Comparison of ENCODE assay signal across 9 mouse cellular contexts in the genomic region with DNA sequence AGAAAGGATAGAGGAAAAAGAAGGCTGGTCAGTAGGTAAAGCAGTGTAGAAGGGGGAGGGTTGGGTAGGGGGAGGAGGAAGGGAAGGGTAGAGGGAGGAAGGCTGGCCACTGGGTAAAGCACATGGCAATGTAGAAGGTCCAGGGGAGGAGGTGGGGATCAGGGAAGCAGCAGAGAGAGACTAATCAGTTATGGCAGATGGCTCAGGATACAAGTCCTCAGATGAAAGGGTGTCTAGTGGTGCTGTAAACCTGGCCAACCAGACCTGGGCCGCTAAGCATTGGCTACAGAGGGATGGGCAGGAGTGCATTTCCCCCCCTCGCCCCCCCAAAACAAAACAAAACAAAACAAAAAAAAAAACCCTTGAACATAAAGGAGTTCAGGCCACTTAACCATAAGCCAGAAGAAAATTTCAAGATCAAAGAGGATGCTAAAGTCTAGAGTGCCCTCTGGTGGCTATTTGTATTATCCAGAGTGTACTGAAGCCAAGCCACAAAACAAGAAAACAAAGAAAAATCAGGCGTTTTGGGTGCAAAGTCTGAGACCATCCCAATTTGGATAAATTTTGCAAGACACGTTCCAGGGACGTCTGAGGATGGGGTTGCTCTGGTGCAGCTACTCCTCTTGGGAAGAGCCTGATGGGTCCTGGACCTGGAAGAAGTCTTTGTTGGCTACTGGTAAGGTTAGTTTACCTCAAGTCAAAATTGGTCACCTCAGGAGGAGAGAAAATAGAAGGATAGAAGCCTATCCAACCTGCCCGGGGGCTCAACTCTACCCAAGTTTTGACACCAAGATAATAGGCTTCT. TPM values are rescaled to one million over a fixed set of nuclear protein-coding genes. Genes with fewer than 3 reads are reported as not detected.
DNase-seq lines count a peak whose midpoint lies in the region; TF ChIP-seq lines count a peak whose summit lies in the region.
"Had no signal": no experiment of that assay in that cellular context is flagged by ENCODE, and none has a peak within 500 bp of the region (broad histone marks: within the 10 kb centered on the region; RNA-seq: fewer than 3 reads in every experiment).

No protein-coding gene starts in this region.

- H3K36me3 ChIP-seq in CH12.LX (replicated peaks in 1 of 2; ENCODE audit: control insufficient read depth in 1 of 2, insufficient read depth in 1 of 2, low read length in 1 of 2) = no peaks in the 10 kb centered on the region
- H3K36me3 ChIP-seq: liver, embryonic 15.5 days had no signal

- intact Hi-C loops in gastrocnemius, adult 2 months (cut with DNase I) = loop anchor here (1.0 kb wide), 1 partner anchor 139 kb away; no protein-coding TSS in a partner anchor

- TF ChIP-seq CTCF in gastrocnemius, adult 2 months (IDR thresholded peaks at IDR 0.05) = peak; percentile 79
- peak; percentile 34 to 87; a peak in 3 of 4 replicates for TF ChIP-seq CTCF in CH12.LX (conservative IDR thresholded peaks at IDR 0.05 in 1 of 2, IDR thresholded peaks at IDR 0.05 in 1 of 2; ENCODE audit: low read depth in 2 of 2, low read length in 2 of 2)

- no peak overlapping the region for H3K27ac ChIP-seq in gastrocnemius, adult 2 months
- H3K27ac ChIP-seq in CH12.LX (ENCODE audit: insufficient read depth, low read depth) = no peak overlapping the region
- H3K27ac ChIP-seq: liver, embryonic 15.5 days had no signal

- in situ Hi-C loops in CH12.LX (cut with MboI; ENCODE audit: low pct_ligation_motif_present, low pct_unique_long_range_greater_than_20kb, low sequenced_read_pairs) = loop anchor here (25.0 kb wide), 2 partner anchors 158 to 292 kb away; a partner anchor contains a TSS

- H3K4me2 ChIP-seq in CH12.LX (ENCODE audit: insufficient read depth, low read depth, poor library complexity, severe bottlenecking) = no peak overlapping the region
- H3K4me2 ChIP-seq: liver, embryonic 15.5 days had no signal

- dilution Hi-C loops in CH12.LX (cut with MboI; ENCODE audit: extremely low pct_ligation_motif_present, extremely low pct_unique_long_range_greater_than_20kb, low sequenced_read_pairs) = no loop called here

- no peak overlapping the region for H3K4me3 ChIP-seq in gastrocnemius, adult 2 months
- H3K4me3 ChIP-seq in CH12.LX (replicated peaks in 1 of 3; ENCODE audit: low read depth in 2 of 3, low read length in 2 of 3, poor library complexity in 1 of 3) = no peak overlapping the region
- H3K4me3 ChIP-seq: liver, embryonic 15.5 days had no signal

- no peaks in the 10 kb centered on the region for H3K27me3 ChIP-seq in CH12.LX (replicated peaks)
- H3K27me3 ChIP-seq: liver, embryonic 15.5 days had no signal

- H3K9ac ChIP-seq in CH12.LX (ENCODE audit: insufficient read depth, low read depth) = no peak overlapping the region
- H3K9ac ChIP-seq: liver, embryonic 15.5 days had no signal

- TF ChIP-seq RAD21 in CH12.LX (IDR thresholded peaks at IDR 0.05; ENCODE audit: low read depth, low read length) = peak; percentile 90

- no peak for TF ChIP-seq EP300 in CH12.LX (IDR thresholded peaks at IDR 0.05; ENCODE audit: low read length)

- no peak for TF ChIP-seq POLR2A in CH12.LX (IDR thresholded peaks at IDR 0.05; ENCODE audit: low read depth, low read length)

- peaks cover 2 to 3% of the 10 kb centered on the region in 2 experiments; a peak in 1 of 4 replicates for H3K4me1 ChIP-seq in CH12.LX (ENCODE audit: control insufficient read depth in 1 of 2, insufficient read depth in 2 of 2)
- H3K4me1 ChIP-seq: liver, embryonic 15.5 days had no signal

- no peak for DNase-seq in gastrocnemius, adult 2 months
- DNase-seq in gastrocnemius, adult 8-10 months (ENCODE audit: low spot score in 2 of 2) = no peak
- DNase-seq in CH12.LX (ENCODE audit: extremely low read depth) = peak; percentile 72
- peak; percentile 63 for DNase-seq in cerebellum, adult 9-10 months
- DNase-seq in frontal cortex, postnatal 36 days (ENCODE audit: low spot score in 2 of 2) = peak; percentile 20 to 72
- DNase-seq in kidney, postnatal 36 days = peak; percentile 58 to 64
- DNase-seq in lung, postnatal 14 days = peak; percentile 64
- peak; percentile 39 for DNase-seq in right cerebral cortex, adult 18-20 months

- H3K79me2 ChIP-seq in CH12.LX (replicated peaks; ENCODE audit: control insufficient read depth, extremely low read depth, insufficient read depth, poor library complexity, severe bottlenecking) = no peaks in the 10 kb centered on the region

- H3K9me3 ChIP-seq in CH12.LX (replicated peaks; ENCODE audit: low read length) = no peaks in the 10 kb centered on the region
- H3K9me3 ChIP-seq: liver, embryonic 15.5 days had no signal

TF ChIP-seq in CH12.LX, 34 proteins besides CTCF, POLR2A, EP300 and RAD21:
- peak; percentile 78 for TF ChIP-seq ZC3H11A (IDR thresholded peaks at IDR 0.05; ENCODE audit: low read depth, low read length)
- peak; percentile 36; the same call in 1 of the 2 replicates for TF ChIP-seq ZNF384 (IDR thresholded peaks at IDR 0.05; ENCODE audit: low read depth, low read length)
- TF ChIP-seq KAT2A (IDR thresholded peaks at IDR 0.05; ENCODE audit: insufficient replicate concordance, low read length) = no peak
- TF ChIP-seq SMC3 (IDR thresholded peaks at IDR 0.05; ENCODE audit: low read depth, low read length) = peak; percentile 94
- TF ChIP-seq IRF4 (IDR thresholded peaks at IDR 0.05; ENCODE audit: low read depth, low read length) = no peak

RNA-seq across cellular contexts. Expression of a gene that starts 10.4 kb away (rescaled TPM):
- 1 to 10 TPM; 1.5 to 1.6 TPM for total RNA-seq in gastrocnemius, adult 2 months (2021)
- 1 to 10 TPM in 1 of 4 experiments, under 1 TPM in 3; 0.12 to 1.6 (median 0.61) TPM for total RNA-seq in gastrocnemius, adult 8-10 months (2022)
- total RNA-seq in CH12.LX (2012; rRNA removed) (9.0 and 9.9 TPM in 2 replicates), CH12.LX (2014; rRNA removed) (18.9 and 20.6 TPM in 2 replicates)
- polyA plus RNA-seq in CH12.LX (2012; ENCODE audit: insufficient read length, low read depth) = 12.8 and 14.4 TPM in 2 replicates

RNA-seq across cellular contexts. Expression of a gene that starts 35.1 kb away (rescaled TPM):
- 10 to 100 TPM; 10.9 to 21.9 TPM for total RNA-seq in gastrocnemius, adult 2 months (2021)
- total RNA-seq in gastrocnemius, adult 8-10 months (2022) = 10 to 100 TPM; 11.5 to 21.2 (median 15.5) TPM
- 9.8 and 10.5 TPM in 2 replicates for total RNA-seq in CH12.LX (2012; rRNA removed)
- total RNA-seq in CH12.LX (2014; rRNA removed) = 15.1 and 27.1 TPM in 2 replicates
- 11.0 and 17.1 TPM in 2 replicates for polyA plus RNA-seq in CH12.LX (2012; ENCODE audit: insufficient read length, low read depth)

Comparison
In these comparisons a context has a peak if more than half of its experiments do, and no peak if none do; other contexts are left out.
1. DNase-seq: peak in CH12.LX (single experiment), cerebellum, adult 9-10 months (single experiment), frontal cortex, postnatal 36 days (2 of 2), kidney, postnatal 36 days (2 of 2), lung, postnatal 14 days (single experiment) and right cerebral cortex, adult 18-20 months (single experiment); none in gastrocnemius, adult 2 months (single experiment) and gastrocnemius, adult 8-10 months (0 of 2).